Mouse (Mus musculus): ENCODE results near the gene Pus10.

DNA sequence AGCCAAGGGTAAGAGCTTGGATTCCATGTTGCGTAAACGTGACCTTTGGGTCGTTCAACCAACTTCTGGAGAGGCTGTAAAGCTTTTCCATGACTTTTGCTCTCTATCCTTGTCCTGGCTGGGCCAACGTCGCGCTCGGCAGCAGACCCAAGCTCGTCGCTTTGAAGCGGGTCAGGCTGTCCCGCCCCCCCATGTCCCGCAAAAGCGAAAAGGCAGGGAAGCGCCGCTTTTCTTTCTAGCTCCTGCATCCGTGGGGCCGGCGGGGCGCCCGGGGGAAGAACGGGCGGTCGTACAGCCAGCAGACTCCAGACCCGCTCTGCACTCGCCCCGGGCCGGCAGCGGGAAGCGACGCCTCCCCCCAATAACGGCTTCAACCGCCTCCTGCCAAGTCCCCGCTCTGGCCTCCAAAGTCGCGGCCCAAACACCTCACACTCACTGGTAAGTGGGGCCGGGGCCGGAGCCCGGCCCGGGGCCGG, at the start of gene Pus10:
- no peak for TF ChIP-seq POLR2A (IDR thresholded peaks at IDR 0.05; ENCODE audit: borderline replicate concordance, insufficient read depth, low read length)
- TF ChIP-seq CTCF (IDR thresholded peaks at IDR 0.05; ENCODE audit: borderline replicate concordance, insufficient read depth, low read depth, low read length) = no peak

All from cerebellum, adult 2 months (tissue).